Mouse (Mus musculus): ENCODE results near the gene Trappc4.
"Not testable (repeated sequence)": the region's sequence is repeated elsewhere in the genome, so short reads cannot be mapped to it uniquely, and the experiment has no call there.

The Trappc4 gene

GRCm38 (mm10) chr9:44406906-44407751, at the start of gene Trappc4, which contains the start of gene Rps25:
Trappc4 (minus strand) TSS chr9:44407600.
Rps25 (plus strand) TSS chr9:44407139.
- DNase-seq (ENCODE audit: low spot score in 2 of 2) = peak; percentile 92 to 93

GRCm38 (mm10) chr9:44454891-44455220, 47.5 kb upstream of the Trappc4 start, which contains the start of gene Upk2:
Upk2 (minus strand) TSS chr9:44454976.
- DNase-seq (ENCODE audit: low spot score in 2 of 2) = no peak

GRCm38 (mm10) chr9:44454132-44454890, 46.9 kb upstream of the Trappc4 start:
- peak; percentile 77 to 93 for DNase-seq (ENCODE audit: low spot score in 2 of 2)

- DNase-seq (ENCODE audit: low spot score in 2 of 2) = no peak
Observed at GRCm38 (mm10) chr9:44450387-44450786, 43.0 kb upstream of the Trappc4 start.

- not testable (repeated sequence) for DNase-seq (ENCODE audit: low spot score in 2 of 2)
Observed at GRCm38 (mm10) chr9:44444402-44445025, 37.1 kb upstream of the Trappc4 start.

GRCm38 (mm10) chr9:44440961-44441360, 33.6 kb upstream of the Trappc4 start, which contains the start of gene Foxr1:
Foxr1 (minus strand) TSS chr9:44441136.
- DNase-seq (ENCODE audit: low spot score in 2 of 2) = no peak

GRCm38 (mm10) chr9:44435747-44436146, 28.3 kb upstream of the Trappc4 start:
- peak; percentile 34 to 70 for DNase-seq (ENCODE audit: low spot score in 2 of 2)

- no peak for DNase-seq (ENCODE audit: low spot score in 2 of 2)
Observed at GRCm38 (mm10) chr9:44432577-44433185, 25.3 kb upstream of the Trappc4 start.

- DNase-seq (ENCODE audit: low spot score in 2 of 2) = no peak
Observed at GRCm38 (mm10) chr9:44423576-44423975, 16.2 kb upstream of the Trappc4 start.

- DNase-seq (ENCODE audit: low spot score in 2 of 2) = no peak
Observed at GRCm38 (mm10) chr9:44420280-44420898, 13.0 kb upstream of the Trappc4 start.

- DNase-seq (ENCODE audit: low spot score in 2 of 2) = not testable (repeated sequence)
Observed at GRCm38 (mm10) chr9:44419730-44420129, 12.3 kb upstream of the Trappc4 start.

- DNase-seq (ENCODE audit: low spot score in 2 of 2) = no peak
Observed at GRCm38 (mm10) chr9:44418519-44419385, 11.4 kb upstream of the Trappc4 start, which contains the start of gene Ccdc84. Ccdc84 (minus strand) TSS chr9:44418569.

- peak; percentile 94 to 98 for DNase-seq (ENCODE audit: low spot score in 2 of 2)
Observed at GRCm38 (mm10) chr9:44417892-44418363, 10.5 kb upstream of the Trappc4 start.

GRCm38 (mm10) chr9:44417156-44417891, 9.9 kb upstream of the Trappc4 start:
- DNase-seq (ENCODE audit: low spot score in 2 of 2) = no peak

GRCm38 (mm10) chr9:44412781-44413180, 5.4 kb upstream of the Trappc4 start:
- no peak for DNase-seq (ENCODE audit: low spot score in 2 of 2)

GRCm38 (mm10) chr9:44412306-44412705, 4.9 kb upstream of the Trappc4 start:
- no peak for DNase-seq (ENCODE audit: low spot score in 2 of 2)

- DNase-seq (ENCODE audit: low spot score in 2 of 2) = no peak
Observed at GRCm38 (mm10) chr9:44411601-44412130, 4.3 kb upstream of the Trappc4 start.

GRCm38 (mm10) chr9:44410647-44411336, 3.4 kb upstream of the Trappc4 start:
- DNase-seq (ENCODE audit: low spot score in 2 of 2) = no peak

Measured in spleen, postnatal 4 days (tissue).